Mouse (Mus musculus): ENCODE data around the gene Gm973.

Gm973 gene

DNA sequence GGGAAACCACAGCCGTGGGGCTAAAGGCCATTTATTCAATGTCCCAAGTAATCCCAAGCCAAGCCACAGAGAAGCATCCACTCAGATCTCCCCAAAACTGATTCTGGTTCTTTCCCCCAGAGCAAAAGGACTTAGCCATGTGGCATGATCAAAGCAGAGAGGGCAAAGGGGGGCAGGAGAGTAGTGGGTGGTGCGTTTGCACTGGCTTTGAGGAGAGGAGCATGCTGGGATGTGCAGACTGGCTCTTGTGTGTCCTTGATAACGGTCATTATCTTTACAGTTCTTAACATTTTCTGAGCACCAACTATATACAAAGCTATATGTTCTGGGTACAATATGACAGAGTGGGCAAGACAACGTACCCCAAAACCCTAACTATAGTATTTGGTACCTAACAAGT is 23.6 kb upstream of the Gm973 start:
- DNase-seq (ENCODE audit: low spot score in 2 of 2) = no peak

GRCm38 (mm10) chr1:59495970-59496369 is 20.1 kb upstream of the Gm973 start:
- DNase-seq (ENCODE audit: low spot score in 2 of 2) = no peak

DNA sequence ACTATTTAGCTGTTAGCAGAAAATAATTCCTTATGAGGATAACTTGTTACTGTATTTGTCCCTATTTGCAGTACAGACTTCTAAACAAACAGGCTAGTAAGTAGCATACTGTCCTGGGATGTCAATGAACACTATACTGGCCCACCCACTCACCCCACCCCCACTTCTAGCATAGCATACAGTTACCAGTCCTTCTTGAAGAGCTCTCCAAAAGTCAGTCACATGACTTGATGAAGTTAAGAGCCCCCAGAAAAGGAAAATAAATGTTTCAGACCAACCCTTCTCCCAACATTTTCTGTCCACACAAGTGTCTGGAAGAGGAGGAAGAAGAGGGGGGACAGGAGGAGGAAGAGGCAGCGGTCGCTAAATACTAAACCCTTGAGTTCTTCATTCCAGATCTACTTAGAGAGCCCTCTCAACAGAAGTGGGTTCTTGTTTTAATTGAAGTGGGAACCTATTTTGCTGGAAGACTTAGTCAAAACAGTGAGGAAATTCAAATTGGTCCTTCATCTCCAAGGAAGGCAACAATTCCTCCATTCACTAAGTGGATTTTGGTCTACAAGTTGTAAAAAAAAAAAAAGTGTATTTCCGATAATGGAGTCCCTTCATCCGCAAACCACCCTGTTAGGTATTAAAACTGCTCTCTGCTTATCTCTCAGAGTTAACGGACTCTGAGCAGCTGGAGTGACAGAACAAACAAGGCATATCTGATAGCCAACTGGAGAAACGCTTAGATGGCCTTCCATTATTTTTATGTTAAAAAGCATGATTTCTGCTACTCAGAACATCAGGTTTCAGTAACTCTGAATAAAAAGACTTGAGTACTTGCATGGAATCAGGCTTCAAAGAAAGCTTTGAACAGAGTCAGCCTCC is 18.1 kb upstream of the Gm973 start:
- no peak for DNase-seq (ENCODE audit: low spot score in 2 of 2)

GRCm38 (mm10) chr1:59499327-59499726 is 16.7 kb upstream of the Gm973 start:
- DNase-seq (ENCODE audit: low spot score in 2 of 2) = no peak

DNA sequence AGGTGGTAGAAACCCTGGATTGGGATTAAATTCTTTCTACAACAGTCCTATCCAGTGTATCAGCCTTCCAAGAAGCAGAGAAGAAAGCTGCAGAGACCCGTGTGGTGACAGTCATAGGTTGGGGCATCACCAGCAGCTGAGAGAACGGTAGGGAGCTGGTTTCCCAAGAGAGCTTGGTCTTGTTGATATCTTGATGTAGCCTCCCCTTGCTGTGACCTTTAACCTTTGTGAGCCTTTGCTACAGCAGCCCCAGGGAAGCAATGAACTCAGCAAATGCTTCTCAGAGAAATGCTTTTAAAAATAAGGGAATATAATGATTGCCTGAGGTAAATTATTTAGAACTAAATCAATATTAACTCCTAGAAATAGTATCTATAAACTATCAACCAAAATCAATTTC is 13.7 kb upstream of the Gm973 start:
- no peak for DNase-seq (ENCODE audit: low spot score in 2 of 2)

DNA sequence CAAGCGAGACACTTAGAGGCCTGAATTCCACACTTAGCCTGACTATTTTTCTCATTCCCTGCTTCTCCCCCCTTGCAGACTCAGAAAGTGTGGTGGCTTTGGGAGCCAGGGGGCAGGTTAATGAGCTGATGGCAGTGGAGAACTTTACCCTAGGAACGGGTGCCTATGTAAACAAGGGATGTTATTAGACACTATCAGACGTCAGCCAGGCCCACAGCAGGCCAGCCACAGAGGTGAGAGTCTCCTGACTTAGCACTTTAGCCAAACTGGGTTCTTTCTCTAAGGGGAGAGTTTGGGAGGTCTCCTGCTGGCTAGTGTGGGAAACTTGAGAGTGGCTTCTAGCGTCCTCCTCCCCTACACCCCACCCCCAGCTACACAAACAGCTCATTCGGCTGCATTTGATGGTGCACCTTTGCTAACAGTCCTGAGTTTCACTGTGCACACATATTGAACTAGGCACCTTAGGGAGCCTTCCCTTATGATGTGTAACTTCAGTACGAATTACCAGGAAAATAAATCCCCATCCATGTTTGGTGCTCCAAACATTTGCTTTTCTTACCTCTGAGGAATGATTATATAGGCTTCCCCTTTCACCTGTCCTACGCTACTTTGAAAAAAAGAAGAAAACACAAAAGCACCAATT is 12.3 kb upstream of the Gm973 start:
- no peak for DNase-seq (ENCODE audit: low spot score in 2 of 2)

DNA sequence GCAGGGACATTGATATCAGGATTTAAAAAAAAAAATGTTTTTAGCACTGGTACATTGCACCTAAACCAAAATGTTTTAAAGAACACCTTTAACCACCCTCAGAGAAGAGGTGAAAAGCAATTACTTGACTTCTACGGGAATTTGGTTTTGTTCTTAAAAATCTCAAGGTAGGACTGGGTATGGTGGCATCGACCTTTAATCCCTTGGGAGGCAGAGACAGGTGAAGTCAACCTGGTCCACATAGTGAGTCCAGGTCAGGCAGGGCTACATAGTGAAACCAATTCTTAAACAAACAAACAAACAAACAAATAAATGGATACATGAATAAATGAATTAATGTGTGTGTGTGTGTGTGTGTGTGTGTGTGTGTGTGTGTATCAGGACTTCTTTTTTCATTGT is 11.8 kb upstream of the Gm973 start:
- no peak for DNase-seq (ENCODE audit: low spot score in 2 of 2)

DNA sequence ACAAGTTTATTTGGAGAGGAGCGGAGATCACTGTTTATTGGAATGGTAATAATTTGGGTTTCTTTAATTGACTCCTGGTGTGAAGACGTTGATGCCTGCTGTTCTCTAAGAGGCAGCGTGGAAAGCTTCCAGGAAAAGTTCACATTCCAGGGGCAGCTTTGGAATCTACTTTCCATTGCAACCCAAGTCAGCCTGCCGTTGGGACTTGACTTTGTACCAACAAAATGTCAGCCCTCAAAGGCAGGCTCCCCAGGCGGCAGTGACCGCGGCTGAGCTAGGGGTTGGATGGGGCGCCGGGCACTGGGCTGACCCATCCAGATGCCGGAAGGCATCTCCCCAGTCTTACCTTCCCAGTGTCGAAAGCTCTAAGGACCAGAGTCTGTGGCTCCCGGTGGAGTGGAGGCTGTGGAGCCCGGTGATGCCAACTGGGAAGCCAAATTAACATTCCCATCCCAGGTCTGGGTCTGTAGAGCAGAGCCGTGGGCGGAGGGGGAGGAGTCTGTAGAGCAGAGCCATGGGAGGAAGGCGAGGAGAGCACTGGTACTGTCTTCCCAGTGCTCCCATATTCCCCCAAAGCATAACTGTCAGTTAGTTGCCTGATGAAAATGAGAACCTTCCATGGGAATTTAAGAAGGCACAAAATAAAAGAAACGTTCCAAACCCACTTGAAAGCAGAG is 7.5 kb upstream of the Gm973 start:
- DNase-seq (ENCODE audit: low spot score in 2 of 2) = no peak

GRCm38 (mm10) chr1:59511566-59512270 is 4.3 kb upstream of the Gm973 start:
- DNase-seq (ENCODE audit: low spot score in 2 of 2) = no peak

DNA sequence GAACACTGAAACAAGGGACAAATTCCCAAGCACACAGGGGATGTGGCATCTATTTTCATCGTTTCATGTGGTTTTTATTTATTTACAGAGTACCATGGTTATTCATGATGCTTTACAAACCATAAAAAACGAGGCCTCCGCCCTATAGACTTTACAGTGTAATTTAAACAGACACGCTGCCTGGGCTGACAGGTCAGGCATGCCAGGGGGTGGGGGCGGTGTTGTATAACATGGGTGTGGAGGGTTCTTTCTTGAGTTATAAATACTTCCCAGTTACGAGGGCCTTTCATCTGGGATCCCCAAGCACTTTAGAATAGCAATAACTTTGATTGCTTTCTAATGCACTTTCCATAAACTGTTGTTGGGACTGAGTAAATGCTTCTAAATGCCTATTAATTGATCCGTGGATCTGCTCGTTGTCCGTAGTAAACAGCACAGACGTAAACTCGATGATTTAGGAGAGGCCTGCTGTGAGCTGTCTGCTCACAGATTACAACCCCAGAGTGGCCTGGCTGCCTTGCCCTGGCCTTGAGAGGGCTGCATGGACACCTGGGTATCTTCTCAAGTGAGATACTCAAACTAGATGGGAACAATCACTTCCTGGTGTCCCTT is 4.3 kb downstream of the Gm973 start:
- no peak for DNase-seq (ENCODE audit: low spot score in 2 of 2)

DNA sequence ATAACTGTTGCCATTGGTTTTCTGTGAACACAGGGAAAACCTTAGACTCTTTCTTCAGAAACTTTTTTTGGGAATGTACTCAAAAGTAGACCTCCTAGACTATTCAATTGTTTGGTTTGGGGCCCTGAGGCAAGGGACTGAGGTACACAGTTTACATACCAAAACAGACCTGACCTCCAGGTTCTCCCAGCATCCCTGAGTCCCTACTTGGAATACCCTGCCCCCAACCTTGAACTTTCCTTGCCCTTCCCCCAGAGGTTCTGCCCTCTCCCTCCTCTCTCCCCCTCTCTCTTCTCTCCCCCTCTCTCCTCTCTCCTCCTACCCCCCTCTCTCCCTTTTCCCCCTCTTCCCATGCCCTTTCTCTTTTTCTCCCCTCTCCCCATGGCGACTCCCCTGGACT is 6.4 kb downstream of the Gm973 start:
- DNase-seq (ENCODE audit: low spot score in 2 of 2) = no peak

- no peak for DNase-seq (ENCODE audit: low spot score in 2 of 2)
Measured at GRCm38 (mm10) chr1:59523378-59523958, 7.4 kb downstream of the Gm973 start.

DNA sequence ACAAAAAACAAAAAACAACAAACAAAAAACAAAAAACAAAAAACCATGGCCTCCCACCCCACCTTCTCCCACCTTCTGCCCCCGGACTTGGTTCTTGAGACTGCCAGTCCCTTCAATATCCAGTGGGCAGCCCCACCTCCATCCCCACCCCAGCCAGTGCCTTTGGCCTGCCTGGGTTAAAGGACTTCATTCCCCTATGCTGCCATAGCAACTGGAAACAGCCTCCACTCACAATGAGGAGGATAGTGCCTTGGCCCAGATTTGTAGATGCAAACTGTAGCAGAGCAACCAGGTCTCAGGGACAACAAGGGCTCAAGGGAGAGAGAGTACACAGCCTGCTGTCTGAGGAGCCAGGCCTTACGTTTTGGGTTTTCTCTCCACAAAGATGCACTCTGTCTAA is 8.0 kb downstream of the Gm973 start:
- DNase-seq (ENCODE audit: low spot score in 2 of 2) = no peak

DNA sequence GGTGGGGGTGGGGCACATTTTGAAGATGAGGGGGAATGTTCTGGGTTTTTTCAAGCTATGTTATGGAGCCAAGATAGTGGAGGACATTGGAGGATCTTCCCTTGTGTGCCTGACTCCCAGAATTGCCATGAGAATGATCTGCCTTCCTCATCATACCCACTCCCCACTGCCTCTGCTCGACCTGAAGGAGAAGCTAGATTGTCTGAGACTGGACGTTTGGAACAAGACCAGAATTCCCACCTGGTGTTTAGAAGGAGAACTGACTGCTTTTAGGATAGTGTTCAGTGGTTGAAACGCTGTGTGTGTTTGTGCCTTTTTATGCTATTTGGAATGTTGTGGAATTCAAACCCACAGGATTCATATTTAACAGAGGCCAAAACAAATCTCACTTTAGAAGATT is 8.7 kb downstream of the Gm973 start:
- DNase-seq (ENCODE audit: low spot score in 2 of 2) = no peak

DNA sequence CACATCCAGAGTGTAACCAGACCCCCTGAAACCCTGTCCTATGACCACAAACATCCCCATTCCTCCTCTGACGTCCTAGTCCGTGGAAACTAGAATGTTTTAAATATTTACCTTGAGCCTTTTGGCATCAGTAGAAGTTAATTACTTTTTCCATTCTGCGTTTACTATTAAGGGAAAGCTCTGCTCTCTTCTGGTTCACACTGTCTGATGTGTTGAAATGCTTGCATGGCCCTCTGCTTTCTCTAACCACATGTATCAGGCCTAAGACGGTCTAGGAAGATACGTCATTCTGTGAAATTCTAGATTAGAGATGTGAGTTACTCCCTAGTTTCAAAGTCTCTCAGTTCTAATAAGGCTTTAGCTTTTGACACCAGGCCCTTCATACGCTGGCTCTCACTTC is 11.2 kb downstream of the Gm973 start:
- no peak for DNase-seq (ENCODE audit: low spot score in 2 of 2)

GRCm38 (mm10) chr1:59534976-59535810 is 19.1 kb downstream of the Gm973 start:
- no peak for DNase-seq (ENCODE audit: low spot score in 2 of 2)

GRCm38 (mm10) chr1:59538381-59538780 is 22.3 kb downstream of the Gm973 start:
- DNase-seq (ENCODE audit: low spot score in 2 of 2) = no peak

DNA sequence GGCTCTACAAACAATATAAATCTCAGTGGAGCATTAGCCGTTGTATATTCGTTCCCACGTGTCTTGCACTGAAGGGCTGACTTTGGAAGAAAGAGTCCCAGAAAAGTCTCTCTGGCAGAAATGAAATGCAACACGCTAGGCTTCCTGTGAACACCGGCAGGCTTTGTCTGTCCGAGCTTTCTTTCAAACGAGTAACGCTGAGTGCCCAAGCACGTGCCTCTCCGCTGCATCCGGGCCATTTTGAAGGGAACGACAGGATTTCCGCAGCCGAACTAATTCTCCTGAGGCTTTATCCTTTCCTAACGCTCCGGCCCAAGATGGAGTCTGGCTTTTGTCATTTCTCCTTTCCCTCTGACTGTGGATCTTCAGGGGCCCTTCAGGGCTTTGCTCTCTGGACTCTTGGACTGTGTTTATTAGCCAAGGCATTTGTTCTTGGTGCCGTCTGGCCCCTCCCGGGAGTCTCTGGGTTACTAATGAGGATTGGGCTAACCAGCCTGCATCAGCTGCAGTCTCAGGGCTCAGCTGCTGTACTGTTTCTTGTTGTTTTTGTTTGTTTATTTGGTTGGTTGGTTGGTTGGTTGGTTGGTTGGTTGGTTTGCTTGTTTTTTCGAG is 24.6 kb downstream of the Gm973 start:
- DNase-seq (ENCODE audit: low spot score in 2 of 2) = no peak

GRCm38 (mm10) chr1:59541271-59542020 is 25.4 kb downstream of the Gm973 start:
- no peak for DNase-seq (ENCODE audit: low spot score in 2 of 2)
